ENCODE assay signal across 8 mouse cellular contexts in the genomic region with DNA sequence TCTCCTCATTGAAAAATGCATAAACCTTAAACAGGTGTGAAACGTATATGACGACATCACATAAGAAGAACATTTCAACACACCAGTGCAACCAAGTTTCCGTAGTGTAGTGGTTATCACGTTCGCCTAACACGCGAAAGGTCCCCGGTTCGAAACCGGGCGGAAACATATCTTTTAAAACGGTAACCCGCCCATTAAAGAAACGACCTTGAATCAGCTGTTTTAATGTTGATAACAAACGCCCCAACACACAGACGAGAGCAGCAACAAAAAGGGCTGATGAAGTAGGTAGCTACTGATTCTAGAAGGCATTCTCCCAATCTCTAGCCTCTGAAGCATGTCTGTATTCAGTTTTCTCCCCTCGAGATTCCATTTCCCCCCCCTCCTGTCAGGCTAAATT. TPM values are rescaled to one million over a fixed set of nuclear protein-coding genes. Genes with fewer than 3 reads are reported as not detected.
A peak's percentile ranks its signal among the peaks of the same experiment; 100 is the strongest.
DNase-seq lines count a peak whose midpoint lies in the region; ATAC-seq and TF ChIP-seq lines count a peak whose summit lies in the region.

No protein-coding gene starts in this region.

- DNase-seq in MN1 (ENCODE audit: low spot score), result peak; percentile 94
- peak; percentile 87 to 91 for DNase-seq in cerebellum, adult 2 months
- DNase-seq in forebrain, postnatal 0 days, result peak; percentile 93
- DNase-seq in hindbrain, embryonic 10.5 days (ENCODE audit: low spot score), result peak; percentile 81
- peak; percentile 91 for DNase-seq in layer of hippocampus, adult 9-10 months (ENCODE audit: low spot score)
- peak; percentile 52 for DNase-seq in ovary, adult 18-20 months (ENCODE audit: low spot score)
- peak; percentile 89 for DNase-seq in thymus, adult 2 months

- H3K4me1 ChIP-seq in cerebellum, adult 2 months (ENCODE audit: control insufficient read depth, insufficient read depth, low read length), result no peaks in the 10 kb centered on the region
- H3K4me1 ChIP-seq in forebrain, postnatal 0 days (ENCODE audit: insufficient read depth), result peaks cover 6% of the 10 kb centered on the region
- H3K4me1 ChIP-seq in hindbrain, embryonic 10.5 days (replicated peaks), result peaks cover 20% of the 10 kb centered on the region
- H3K4me1 ChIP-seq in lung, embryonic 16.5 days (replicated peaks; ENCODE audit: control insufficient read depth, insufficient read depth, low read length), result peaks cover 12% of the 10 kb centered on the region
- H3K4me1 ChIP-seq in thymus, adult 2 months (replicated peaks; ENCODE audit: control insufficient read depth, insufficient read depth, low read length), result peaks cover 11% of the 10 kb centered on the region

- TF ChIP-seq POLR2A in cerebellum, adult 2 months (IDR thresholded peaks at IDR 0.05; ENCODE audit: borderline replicate concordance, insufficient read depth, low read length), result no peak
- no peak for TF ChIP-seq POLR2A in thymus, adult 2 months (IDR thresholded peaks at IDR 0.05; ENCODE audit: control insufficient read depth, extremely low read depth, insufficient read depth, low read length, poor library complexity)

- H3K27me3 ChIP-seq in cerebellum, adult 2 months (ENCODE audit: control insufficient read depth, insufficient read depth, low read length), result no peaks in the 10 kb centered on the region
- H3K27me3 ChIP-seq in forebrain, postnatal 0 days (ENCODE audit: insufficient read depth, low read length), result no peaks in the 10 kb centered on the region
- peaks cover 34% of the 10 kb centered on the region for H3K27me3 ChIP-seq in hindbrain, embryonic 10.5 days (ENCODE audit: insufficient read depth, poor library complexity, severe bottlenecking)
- H3K27me3 ChIP-seq in lung, embryonic 16.5 days (ENCODE audit: control insufficient read depth, insufficient read depth, low read depth, low read length), result peaks cover 3% of the 10 kb centered on the region; the same call in 1 of the 2 replicates
- H3K27me3 ChIP-seq in thymus, adult 2 months (ENCODE audit: control insufficient read depth, insufficient read depth, low read length), result no peaks in the 10 kb centered on the region; the same call in 1 of the 2 replicates

- under 1% methylated on average over 17 of the region's 17 CpGs for WGBS in cerebellum, adult 2 months
- under 1% methylated on average over 17 of the region's 17 CpGs for WGBS in forebrain, postnatal 0 days
- WGBS in hindbrain, embryonic 10.5 days, result under 1% methylated on average over 17 of the region's 17 CpGs
- under 1% methylated on average over 17 of the region's 17 CpGs for WGBS in lung, embryonic 16.5 days
- under 1% methylated on average over 17 of the region's 17 CpGs for WGBS in thymus, adult 2 months

- no peak overlapping the region; the same call in 1 of the 2 replicates for H3K27ac ChIP-seq in cerebellum, adult 2 months (ENCODE audit: insufficient read depth, low read length)
- peak overlapping the region; percentile 73 for H3K27ac ChIP-seq in forebrain, postnatal 0 days (ENCODE audit: low read depth, low read length)
- no peak overlapping the region for H3K27ac ChIP-seq in hindbrain, embryonic 10.5 days
- H3K27ac ChIP-seq in lung, embryonic 16.5 days (ENCODE audit: low read length), result peak overlapping the region; percentile 63; the same call in 1 of the 2 replicates
- H3K27ac ChIP-seq in thymus, adult 2 months (ENCODE audit: control insufficient read depth, insufficient read depth, low read length), result no peak overlapping the region; the same call in 1 of the 2 replicates

- peak overlapping the region; percentile 80 for H3K4me2 ChIP-seq in forebrain, postnatal 0 days (ENCODE audit: low read depth)
- peak overlapping the region; percentile 73 for H3K4me2 ChIP-seq in lung, embryonic 16.5 days (ENCODE audit: low read depth, low read length)

- ATAC-seq in forebrain, postnatal 0 days, result 0 out of 2 replicates have a peak, but pooled peaks have one; percentile 5
- ATAC-seq in lung, embryonic 16.5 days (ENCODE audit: low read depth), result peak; percentile 42

- H3K9ac ChIP-seq in forebrain, postnatal 0 days, result peak overlapping the region; percentile 41; the same call in 1 of the 2 replicates
- 0 out of 2 replicates have a peak overlapping the region, but pooled peaks have one; percentile 28 for H3K9ac ChIP-seq in lung, embryonic 16.5 days (ENCODE audit: low read length)

- H3K36me3 ChIP-seq in forebrain, postnatal 0 days (ENCODE audit: insufficient read depth), result no peaks in the 10 kb centered on the region; the same call in 1 of the 2 replicates
- peaks cover 20% of the 10 kb centered on the region for H3K36me3 ChIP-seq in hindbrain, embryonic 10.5 days
- no peaks in the 10 kb centered on the region; the same call in 1 of the 2 replicates for H3K36me3 ChIP-seq in lung, embryonic 16.5 days (ENCODE audit: control insufficient read depth, insufficient read depth, low read length)
- no peaks in the 10 kb centered on the region for H3K36me3 ChIP-seq in thymus, adult 2 months (ENCODE audit: control insufficient read depth, insufficient read depth, low read length)

- peak overlapping the region; percentile 98 for H3K4me3 ChIP-seq in cerebellum, adult 2 months (replicated peaks; ENCODE audit: insufficient read depth, low read depth, low read length)
- peak overlapping the region; percentile 66 for H3K4me3 ChIP-seq in forebrain, postnatal 0 days (ENCODE audit: low read depth, low read length)
- H3K4me3 ChIP-seq in hindbrain, embryonic 10.5 days, result peak overlapping the region; percentile 69
- H3K4me3 ChIP-seq in lung, embryonic 16.5 days (ENCODE audit: low read length), result peak overlapping the region; percentile 58
- no peak overlapping the region for H3K4me3 ChIP-seq in thymus, adult 2 months (ENCODE audit: control insufficient read depth, insufficient read depth, low read length)

- H3K9me3 ChIP-seq in forebrain, postnatal 0 days (ENCODE audit: low read length), result no peaks in the 10 kb centered on the region
- no peaks in the 10 kb centered on the region for H3K9me3 ChIP-seq in hindbrain, embryonic 10.5 days
- H3K9me3 ChIP-seq in lung, embryonic 16.5 days (ENCODE audit: control insufficient read depth, low read length), result no peaks in the 10 kb centered on the region

- no peak for TF ChIP-seq CTCF in cerebellum, adult 2 months (IDR thresholded peaks at IDR 0.05; ENCODE audit: borderline replicate concordance, insufficient read depth, low read depth, low read length)
- TF ChIP-seq CTCF in forebrain, postnatal 0 days (IDR thresholded peaks at IDR 0.05; ENCODE audit: low read depth), result no peak
- TF ChIP-seq CTCF in thymus, adult 2 months (IDR thresholded peaks at IDR 0.05; ENCODE audit: borderline replicate concordance, control insufficient read depth, extremely low read depth, insufficient read depth, low read length, poor library complexity), result no peak

RNA-seq across cellular contexts. Expression of a gene that starts 0.7 kb away (rescaled TPM):
- 16.7 and 21.6 TPM in 2 replicates for polyA plus RNA-seq in cerebellum, adult 2 months (2012; rRNA removed)
- 28.0 and 31.0 TPM in 2 replicates for total RNA-seq in forebrain, postnatal 0 days (2014; rRNA removed)
- polyA plus RNA-seq in forebrain, postnatal 0 days (2015; fragmentation: Nextera tagmentation; extraction: Ambion mirVana), result 17.2 and 21.1 TPM in 2 replicates
- polyA plus RNA-seq in hindbrain, embryonic 10.5 days (2016; fragmentation: Nextera tagmentation; extraction: Ambion mirVana), result 24.3 and 28.1 TPM in 2 replicates
- polyA plus RNA-seq in lung, embryonic 16.5 days (2015; fragmentation: Nextera tagmentation; extraction: Ambion mirVana), result 31.6 and 32.8 TPM in 2 replicates
- 11.6 and 14.0 TPM in 2 replicates for polyA plus RNA-seq in thymus, adult 2 months (2012; rRNA removed)

RNA-seq across cellular contexts. Expression of a gene that starts 1.4 kb away (rescaled TPM):
- 1.8 and 2.5 TPM in 2 replicates for polyA plus RNA-seq in cerebellum, adult 2 months (2012; rRNA removed)
- total RNA-seq in forebrain, postnatal 0 days (2014; rRNA removed), result 0.14 and 0.54 TPM in 2 replicates
- polyA plus RNA-seq in forebrain, postnatal 0 days (2015; fragmentation: Nextera tagmentation; extraction: Ambion mirVana), result 0.54 and 0.58 TPM in 2 replicates
- polyA plus RNA-seq in hindbrain, embryonic 10.5 days (2016; fragmentation: Nextera tagmentation; extraction: Ambion mirVana), result 0.14 TPM in 1 of 2 replicates, not detected in the other
- polyA plus RNA-seq in lung, embryonic 16.5 days (2015; fragmentation: Nextera tagmentation; extraction: Ambion mirVana), result 0.10 TPM in 1 of 2 replicates, not detected in the other
- polyA plus RNA-seq in thymus, adult 2 months (2012; rRNA removed), result not detected in 2 replicates

RNA-seq across cellular contexts. Expression of a gene that starts 43.1 kb away (rescaled TPM):
- polyA plus RNA-seq in cerebellum, adult 2 months (2012; rRNA removed), result not detected in 2 replicates
- not detected in 2 replicates for total RNA-seq in forebrain, postnatal 0 days (2014; rRNA removed)
- polyA plus RNA-seq in forebrain, postnatal 0 days (2015; fragmentation: Nextera tagmentation; extraction: Ambion mirVana), result not detected in 2 replicates
- polyA plus RNA-seq in hindbrain, embryonic 10.5 days (2016; fragmentation: Nextera tagmentation; extraction: Ambion mirVana), result not detected in 2 replicates
- not detected in 2 replicates for polyA plus RNA-seq in lung, embryonic 16.5 days (2015; fragmentation: Nextera tagmentation; extraction: Ambion mirVana)
- not detected in 2 replicates for polyA plus RNA-seq in thymus, adult 2 months (2012; rRNA removed)

RNA-seq across cellular contexts. Expression of a gene that starts 46.5 kb away (rescaled TPM):
- 0.21 and 0.24 TPM in 2 replicates for polyA plus RNA-seq in cerebellum, adult 2 months (2012; rRNA removed)
- total RNA-seq in forebrain, postnatal 0 days (2014; rRNA removed), result 1.7 and 2.1 TPM in 2 replicates
- polyA plus RNA-seq in forebrain, postnatal 0 days (2015; fragmentation: Nextera tagmentation; extraction: Ambion mirVana), result 1.6 and 1.7 TPM in 2 replicates
- 3.6 and 4.0 TPM in 2 replicates for polyA plus RNA-seq in hindbrain, embryonic 10.5 days (2016; fragmentation: Nextera tagmentation; extraction: Ambion mirVana)
- 6.4 and 6.7 TPM in 2 replicates for polyA plus RNA-seq in lung, embryonic 16.5 days (2015; fragmentation: Nextera tagmentation; extraction: Ambion mirVana)
- polyA plus RNA-seq in thymus, adult 2 months (2012; rRNA removed), result 0.04 and 0.06 TPM in 2 replicates

RNA-seq across cellular contexts. Expression of a gene that starts 53.4 kb away (rescaled TPM):
- polyA plus RNA-seq in cerebellum, adult 2 months (2012; rRNA removed), result 2.6 and 4.3 TPM in 2 replicates
- 3.2 and 3.9 TPM in 2 replicates for total RNA-seq in forebrain, postnatal 0 days (2014; rRNA removed)
- polyA plus RNA-seq in forebrain, postnatal 0 days (2015; fragmentation: Nextera tagmentation; extraction: Ambion mirVana), result 1.9 TPM in 2 replicates
- 25.8 and 26.7 TPM in 2 replicates for polyA plus RNA-seq in hindbrain, embryonic 10.5 days (2016; fragmentation: Nextera tagmentation; extraction: Ambion mirVana)
- polyA plus RNA-seq in lung, embryonic 16.5 days (2015; fragmentation: Nextera tagmentation; extraction: Ambion mirVana), result 69.5 and 73.4 TPM in 2 replicates
- polyA plus RNA-seq in thymus, adult 2 months (2012; rRNA removed), result 0.54 and 0.92 TPM in 2 replicates

Comparison
In these comparisons a context has a peak if more than half of its experiments do, and no peak if none do; other contexts are left out.
1. H3K27ac ChIP-seq: peak in forebrain, postnatal 0 days (single experiment) and lung, embryonic 16.5 days (single experiment); none in cerebellum, adult 2 months (single experiment), hindbrain, embryonic 10.5 days (single experiment) and thymus, adult 2 months (single experiment).
2. Peak in every context shown above with its lines, with median percentiles within 50 percentile points of each other: DNase-seq.